Mouse (Mus musculus): Measurements from ENCODE around the gene Gli1. TPM values are rescaled to one million over a fixed set of nuclear protein-coding genes. Genes with fewer than 3 reads are reported as not detected.

Gli1 gene
- total and polyA plus RNA-seq, 2 experiments from 2014 or later: 1.2 to 5.1 TPM

DNA sequence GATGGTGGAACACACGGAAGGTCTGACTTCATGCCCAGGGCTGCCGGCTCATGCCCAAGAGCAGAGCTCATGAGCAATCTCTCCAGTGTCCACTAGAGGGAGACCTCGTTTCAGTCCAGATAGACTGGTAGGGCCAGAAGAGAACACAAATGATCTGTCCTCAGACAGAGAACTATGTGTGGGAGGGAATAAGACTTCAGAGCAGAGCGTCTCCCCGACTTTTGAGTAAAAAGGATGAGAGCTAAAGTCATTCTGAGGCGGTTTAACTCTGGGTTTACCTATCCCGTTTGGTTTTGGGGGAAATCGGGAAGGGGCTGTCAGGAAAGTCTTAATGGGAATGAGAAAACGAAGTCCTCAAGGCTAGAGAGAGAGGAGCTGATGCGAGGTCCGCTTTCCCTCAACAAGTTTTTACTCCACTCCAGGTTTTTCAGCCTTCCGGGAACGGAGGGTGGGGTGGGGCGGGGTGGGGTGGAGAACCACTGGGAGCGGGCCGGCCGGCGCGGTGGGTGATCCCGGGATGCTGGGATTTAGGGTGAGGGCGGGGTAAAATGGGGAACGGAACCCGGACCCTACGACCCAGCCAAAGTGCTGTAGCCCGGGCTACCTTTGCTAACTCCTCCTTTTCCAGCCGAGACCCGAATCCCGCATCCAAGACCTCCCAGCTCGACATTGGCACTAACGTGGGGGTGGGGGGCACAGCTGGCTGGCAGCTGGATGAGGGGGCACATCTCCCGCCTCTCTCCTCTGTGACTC is 2.7 kb downstream of the Gli1 start:
- Histone ChIP-seq H3K9me3 (ENCODE audit: low read length) (no peaks in the 10 kb centered on the region), H3K9ac (no peak overlapping the region; the same call in 1 of the 2 replicates), H3K36me3 (ENCODE audit: insufficient read depth) (no peaks in the 10 kb centered on the region), H3K4me1 (ENCODE audit: insufficient read depth) (peaks cover 13% of the 10 kb centered on the region), H3K4me2 (ENCODE audit: low read depth) (peak overlapping the region; percentile 53), H3K27ac (ENCODE audit: low read depth, low read length) (0 out of 2 replicates have a peak overlapping the region, but pooled peaks have one; percentile 21), H3K27me3 (ENCODE audit: insufficient read depth, low read length) (peaks cover 30% of the 10 kb centered on the region), H3K4me3 (ENCODE audit: low read depth, low read length) (peak overlapping the region; percentile 28)
- TF ChIP-seq CTCF (IDR thresholded peaks at IDR 0.05; ENCODE audit: low read depth): peak; percentile 95
- WGBS: under 1% methylated on average over 31 of the region's 31 CpGs
- DNase-seq: peak; percentile 92
- peak; percentile 87 for ATAC-seq

- no peak overlapping the region for H3K4me3 ChIP-seq (ENCODE audit: low read depth, low read length)
- no peak for ATAC-seq
Observed at GRCm38 (mm10) chr10:127337536-127338099, 4.2 kb downstream of the Gli1 start.

GRCm38 (mm10) chr10:127336952-127337351 is 4.8 kb downstream of the Gli1 start:
- DNase-seq (no peak), ATAC-seq (no peak)
- WGBS: 78% methylated on average over 5 of the region's 5 CpGs
- Histone ChIP-seq H3K36me3 (ENCODE audit: insufficient read depth) (no peaks in the 10 kb centered on the region), H3K4me3 (ENCODE audit: low read depth, low read length) (no peak overlapping the region), H3K4me2 (ENCODE audit: low read depth) (no peak overlapping the region), H3K27me3 (ENCODE audit: insufficient read depth, low read length) (peaks cover 27% of the 10 kb centered on the region), H3K27ac (ENCODE audit: low read depth, low read length) (no peak overlapping the region), H3K9me3 (ENCODE audit: low read length) (no peaks in the 10 kb centered on the region), H3K4me1 (ENCODE audit: insufficient read depth) (peaks cover 9% of the 10 kb centered on the region), H3K9ac (no peak overlapping the region)
- no peak for TF ChIP-seq CTCF (IDR thresholded peaks at IDR 0.05; ENCODE audit: low read depth)

More at GRCm38 (mm10) chr10:127337536-127338099, 4.2 kb downstream of the Gli1 start:
- Histone ChIP-seq H3K9me3 (ENCODE audit: low read length) (no peaks in the 10 kb centered on the region), H3K4me2 (ENCODE audit: low read depth) (no peak overlapping the region), H3K27ac (ENCODE audit: low read depth, low read length) (no peak overlapping the region), H3K4me1 (ENCODE audit: insufficient read depth) (peaks cover 13% of the 10 kb centered on the region), H3K27me3 (ENCODE audit: insufficient read depth, low read length) (peaks cover 30% of the 10 kb centered on the region), H3K36me3 (ENCODE audit: insufficient read depth) (no peaks in the 10 kb centered on the region), H3K9ac (no peak overlapping the region)
- WGBS: 78% methylated on average over 6 of the region's 6 CpGs
- no peak for DNase-seq
- TF ChIP-seq CTCF (IDR thresholded peaks at IDR 0.05; ENCODE audit: low read depth): no peak

GRCm38 (mm10) chr10:127335271-127335670 is 6.5 kb downstream of the Gli1 start:
- no peaks in the 10 kb centered on the region for H3K9me3 ChIP-seq (ENCODE audit: low read length)
- no peak overlapping the region for H3K4me2 ChIP-seq (ENCODE audit: low read depth)
- H3K9ac ChIP-seq: no peak overlapping the region
- 0 out of 2 replicates have a peak, but pooled peaks cover 5% of the 10 kb centered on the region for H3K4me1 ChIP-seq (ENCODE audit: insufficient read depth)
- H3K36me3 ChIP-seq (ENCODE audit: insufficient read depth): no peaks in the 10 kb centered on the region
- H3K27ac ChIP-seq (ENCODE audit: low read depth, low read length): no peak overlapping the region
- ATAC-seq (no peak), DNase-seq (no peak)
- peak; percentile 16; the same call in 1 of the 2 replicates for TF ChIP-seq CTCF (IDR thresholded peaks at IDR 0.05; ENCODE audit: low read depth)
- H3K27me3 ChIP-seq (ENCODE audit: insufficient read depth, low read length): peaks cover 11% of the 10 kb centered on the region; the same call in 1 of the 2 replicates
- no peak overlapping the region for H3K4me3 ChIP-seq (ENCODE audit: low read depth, low read length)
- 65% methylated on average over 1 of the region's 1 CpGs for WGBS

GRCm38 (mm10) chr10:127333152-127333551 is 8.6 kb downstream of the Gli1 start:
- no peaks in the 10 kb centered on the region for H3K4me1 ChIP-seq (ENCODE audit: insufficient read depth)
- WGBS: 69% methylated on average over 5 of the region's 5 CpGs
- no peak for DNase-seq
- H3K27me3 ChIP-seq (ENCODE audit: insufficient read depth, low read length): peaks cover 5% of the 10 kb centered on the region; the same call in 1 of the 2 replicates
- H3K9ac ChIP-seq: no peak overlapping the region
- peak; percentile 35 for TF ChIP-seq CTCF (IDR thresholded peaks at IDR 0.05; ENCODE audit: low read depth)
- no peaks in the 10 kb centered on the region for H3K9me3 ChIP-seq (ENCODE audit: low read length)
- no peak overlapping the region for H3K27ac ChIP-seq (ENCODE audit: low read depth, low read length)
- H3K4me3 ChIP-seq (ENCODE audit: low read depth, low read length): no peak overlapping the region
- H3K4me2 ChIP-seq (ENCODE audit: low read depth): no peak overlapping the region
- H3K36me3 ChIP-seq (ENCODE audit: insufficient read depth): no peaks in the 10 kb centered on the region
- no peak for ATAC-seq

DNA sequence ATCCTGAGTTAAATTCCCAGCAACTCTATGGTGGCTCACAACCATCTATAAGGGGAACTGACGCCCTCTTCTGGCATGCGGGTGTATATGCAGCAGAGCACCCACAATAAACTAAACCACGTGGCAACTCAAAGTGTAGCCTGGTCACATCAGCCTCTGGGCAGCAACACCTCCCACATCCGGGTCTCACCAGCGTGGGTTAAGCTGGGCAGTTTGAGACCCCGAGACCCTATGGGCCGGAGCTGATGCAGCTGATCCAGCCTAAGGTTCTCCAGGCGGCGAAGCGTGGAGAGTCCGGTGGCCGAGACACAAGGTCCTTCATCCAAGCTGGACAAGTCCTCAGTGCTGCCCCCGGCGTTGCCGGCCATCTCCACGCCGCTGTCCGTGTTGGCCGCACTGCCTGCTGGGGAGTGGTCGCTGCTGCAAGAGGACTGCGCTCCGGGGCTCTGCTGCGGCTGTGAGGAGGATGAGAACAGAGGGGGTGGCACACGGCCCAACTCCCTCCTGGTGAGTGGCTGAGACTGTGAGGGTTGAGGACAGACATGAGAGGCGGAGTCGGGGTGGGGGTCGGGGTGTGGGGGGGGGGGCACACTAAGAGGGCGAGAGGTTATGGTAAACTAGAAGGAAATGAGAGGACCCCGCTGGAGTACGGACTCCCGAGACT is 9.4 kb downstream of the Gli1 start:
- no peak overlapping the region for H3K27ac ChIP-seq (ENCODE audit: low read depth, low read length)
- peak overlapping the region; percentile 41 for H3K4me2 ChIP-seq (ENCODE audit: low read depth)
- no peaks in the 10 kb centered on the region for H3K36me3 ChIP-seq (ENCODE audit: insufficient read depth)
- H3K4me3 ChIP-seq (ENCODE audit: low read depth, low read length): peak overlapping the region; percentile 19; the same call in 1 of the 2 replicates
- peaks cover 13% of the 10 kb centered on the region for H3K27me3 ChIP-seq (ENCODE audit: insufficient read depth, low read length)
- H3K9me3 ChIP-seq (ENCODE audit: low read length): no peaks in the 10 kb centered on the region
- TF ChIP-seq CTCF (IDR thresholded peaks at IDR 0.05; ENCODE audit: low read depth): peak; percentile 43; the same call in 1 of the 2 replicates
- no peak overlapping the region for H3K9ac ChIP-seq
- 28% methylated on average over 31 of the region's 31 CpGs for WGBS
- no peaks in the 10 kb centered on the region for H3K4me1 ChIP-seq (ENCODE audit: insufficient read depth)
- peak; percentile 51 for DNase-seq
- peak; percentile 56 for ATAC-seq

Data from forebrain, postnatal 0 days (tissue).